Mouse (Mus musculus) adrenal gland, postnatal 25 days (tissue): Measurements from ENCODE around the gene Ntn1. TPM values are rescaled to one million over a fixed set of nuclear protein-coding genes. Genes with fewer than 3 reads are reported as not detected.
A peak's percentile ranks its signal among the peaks of the same experiment; 100 is the strongest.

Experiments
- DNase-seq: peaks from one replicate; pipeline ENCODE4 v3.0.0; 2021; ENCODE audit warnings: mixed read lengths
- long read RNA-seq: library from polyadenylated mRNA; stranded (forward); transcript quantifications from one replicate; pipeline ENCODE4 v2.0.0, GENCODE M21; 2021
- total RNA-seq: library from RNA; stranded (reverse); gene quantifications from 2 replicates; pipeline ENCODE4 v1.2.3, GENCODE M21; 2021

The Ntn1 gene
- 5.5 and 6.4 TPM in 2 replicates for total RNA-seq
- long read RNA-seq, partial matches to known transcripts, result 0 of 3 reads
- long read RNA-seq, other reads (novel, unspliced or antisense), result 3 of 3 reads

DNA sequence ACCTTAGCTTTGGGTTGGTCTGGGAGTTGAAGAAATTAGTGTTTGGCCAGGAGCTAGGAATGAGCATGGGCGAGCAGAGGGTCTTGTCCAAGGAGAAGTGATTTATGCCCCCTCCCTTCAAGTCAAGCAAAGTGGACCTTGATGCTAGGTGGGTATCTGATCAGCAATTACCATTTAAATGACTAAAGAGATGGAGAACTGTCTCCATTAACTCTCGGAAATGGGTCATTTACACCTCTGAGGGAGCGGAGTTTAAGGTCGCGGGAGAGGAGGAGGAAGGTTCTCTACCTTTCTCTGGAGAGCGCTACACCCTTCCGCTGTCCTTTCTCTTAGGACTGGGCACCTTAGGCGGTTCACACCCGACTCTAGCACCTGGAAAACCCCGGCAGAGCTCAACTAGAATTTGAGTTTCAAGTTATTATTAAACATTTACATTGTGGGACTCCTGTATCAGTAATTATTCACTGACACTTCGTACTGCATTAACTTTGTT is at the start of gene Ntn1:
TSS of gene Ntn1 (minus strand) at position 97 of the 493 bp plus-strand sequence.
- DNase-seq, result no peak

GRCm38 (mm10) chr11:68448356-68448755 is 47.7 kb upstream of the Ntn1 start:
- DNase-seq, result no peak

DNA sequence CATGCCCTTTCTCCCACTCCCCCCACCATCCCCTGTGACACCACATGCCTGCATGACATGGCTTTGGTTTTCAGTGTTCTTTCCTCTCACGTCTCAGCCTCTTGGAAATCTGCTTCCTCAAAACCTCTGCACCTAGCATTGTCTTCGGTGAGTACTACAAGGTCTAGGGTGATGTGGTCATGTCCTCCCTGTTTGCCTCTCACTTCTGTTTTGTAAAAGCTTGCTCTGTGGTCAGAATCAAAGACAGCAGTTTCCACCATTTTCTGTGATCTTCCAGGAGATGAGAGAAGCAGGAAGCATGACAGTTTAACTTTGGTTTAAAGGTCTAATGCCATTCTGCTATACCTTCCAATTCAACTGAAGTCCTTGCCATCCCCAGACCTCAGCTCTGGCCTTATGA is 46.6 kb upstream of the Ntn1 start:
- no peak for DNase-seq

DNA sequence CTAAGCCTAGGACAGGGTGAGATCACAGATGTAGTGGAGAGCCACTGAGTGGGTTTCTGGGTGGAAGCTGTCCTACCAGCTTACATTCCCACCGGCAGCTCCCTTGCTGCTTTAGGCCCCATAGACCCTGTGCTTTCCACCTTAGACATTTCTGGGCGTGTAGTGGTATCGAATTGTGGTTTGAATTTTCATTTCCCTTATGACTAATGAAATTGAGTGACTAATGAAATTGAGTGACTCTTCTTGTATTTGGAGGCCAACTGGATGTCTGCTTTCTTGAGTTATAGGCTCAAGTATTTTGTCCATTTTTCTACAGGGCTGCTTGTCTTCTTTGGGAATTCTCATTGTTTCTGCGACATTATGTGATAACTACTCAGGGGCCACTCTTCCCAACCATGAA is 45.9 kb upstream of the Ntn1 start:
- no peak for DNase-seq

DNA sequence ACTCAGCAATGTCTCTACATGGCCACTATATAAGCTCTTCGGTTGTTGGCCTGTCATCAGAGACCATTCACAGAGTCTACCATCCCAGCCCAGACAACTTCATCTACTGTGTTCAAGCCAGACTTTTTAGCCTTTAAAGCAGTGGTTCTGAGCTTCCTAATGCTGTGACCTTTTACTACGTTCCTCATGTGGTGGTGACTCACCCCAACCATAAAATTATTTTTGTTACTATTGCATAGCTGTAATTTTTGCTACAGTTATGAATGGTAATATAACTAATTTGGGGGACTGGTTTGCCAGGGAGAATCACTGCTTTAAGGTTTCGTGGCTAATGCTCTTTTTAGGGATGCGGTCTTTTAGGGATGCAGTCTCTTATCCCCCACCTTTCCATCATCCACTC is 45.3 kb upstream of the Ntn1 start:
- DNase-seq, result no peak

GRCm38 (mm10) chr11:68442983-68443638 is 42.5 kb upstream of the Ntn1 start:
- peak; percentile 22 for DNase-seq

GRCm38 (mm10) chr11:68442346-68442745 is 41.7 kb upstream of the Ntn1 start:
- DNase-seq, result no peak

GRCm38 (mm10) chr11:68440965-68441364 is 40.3 kb upstream of the Ntn1 start:
- no peak for DNase-seq

DNA sequence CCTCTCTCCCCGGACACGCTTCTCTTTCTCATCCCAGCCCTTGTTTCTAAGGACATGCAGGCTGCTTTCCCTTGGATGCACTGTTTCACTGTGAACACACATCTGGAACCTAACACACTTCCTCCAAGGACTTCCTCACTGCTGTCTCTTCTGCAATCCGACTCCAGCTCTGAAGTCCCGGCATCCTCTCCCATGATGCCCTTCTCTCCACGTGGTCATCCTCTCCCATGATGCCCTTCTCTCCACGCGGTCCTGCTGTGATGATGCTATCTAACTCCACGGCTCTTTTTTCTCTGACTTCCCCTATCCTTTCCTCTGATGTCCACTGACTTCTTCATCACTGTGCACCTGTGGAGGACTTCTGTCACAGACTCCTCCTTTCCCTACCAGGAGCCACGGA is 39.5 kb upstream of the Ntn1 start:
- no peak for DNase-seq

DNA sequence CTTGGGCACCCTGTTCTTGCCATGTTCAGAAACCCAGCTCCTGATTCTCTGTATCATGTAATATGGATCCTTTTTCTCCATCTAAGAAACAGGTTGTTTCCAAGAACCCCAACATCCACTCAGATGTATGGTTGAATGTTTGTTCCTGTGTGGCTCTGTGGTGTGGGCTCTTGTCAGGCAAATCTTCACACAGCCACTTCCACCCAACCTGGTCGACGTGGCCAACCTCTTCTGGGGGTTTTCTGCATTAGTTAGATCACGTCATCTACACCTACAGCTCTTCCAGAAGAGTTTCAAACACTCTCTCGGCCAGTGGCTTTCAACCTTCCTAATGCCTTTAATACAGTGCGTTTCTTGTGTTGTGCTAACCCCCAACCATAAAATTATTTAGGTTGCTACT is 35.8 kb upstream of the Ntn1 start:
- no peak for DNase-seq

GRCm38 (mm10) chr11:68435601-68436000 is 35.0 kb upstream of the Ntn1 start:
- DNase-seq, result no peak

DNA sequence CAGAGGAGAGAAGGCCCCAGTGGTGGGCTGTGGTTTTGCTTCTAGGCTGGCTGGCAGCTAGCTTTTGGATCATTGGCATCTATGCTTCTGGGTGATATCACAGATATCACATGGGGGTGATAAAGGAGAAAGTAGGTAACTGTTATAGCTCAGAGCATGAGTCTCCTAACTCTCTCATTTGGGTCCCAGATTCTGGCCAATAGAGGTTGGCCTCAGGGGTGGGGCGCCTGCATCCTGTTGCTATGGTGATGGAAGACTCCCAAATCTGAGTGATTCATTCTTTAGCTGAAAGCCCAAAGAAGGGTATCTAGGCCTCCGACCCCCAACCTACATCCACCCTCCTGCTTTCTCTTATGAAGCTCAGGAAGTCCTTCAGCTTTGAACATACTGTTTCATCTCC is 34.1 kb upstream of the Ntn1 start:
- no peak for DNase-seq

DNA sequence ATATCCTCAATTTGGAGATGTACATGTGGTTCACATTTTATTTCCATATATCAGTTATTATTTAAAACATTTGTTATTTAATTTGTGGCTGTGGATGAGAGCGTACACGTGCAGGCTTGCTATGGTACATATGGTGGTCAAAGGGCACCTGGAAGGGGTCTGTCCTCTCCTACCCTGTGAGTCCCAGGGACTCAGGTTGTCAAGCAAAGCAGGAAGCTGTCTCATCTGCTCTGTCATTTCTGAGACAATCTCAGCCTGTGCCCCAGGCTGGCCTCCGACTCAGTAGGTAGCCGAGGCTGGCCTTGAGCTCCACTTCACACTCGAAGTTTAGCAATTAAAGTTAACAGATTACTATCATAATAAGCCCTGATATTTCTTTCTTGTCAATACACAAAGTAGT is 32.9 kb upstream of the Ntn1 start:
- DNase-seq, result no peak

- no peak for DNase-seq
Measured at GRCm38 (mm10) chr11:68432361-68433021, 31.9 kb upstream of the Ntn1 start.

DNA sequence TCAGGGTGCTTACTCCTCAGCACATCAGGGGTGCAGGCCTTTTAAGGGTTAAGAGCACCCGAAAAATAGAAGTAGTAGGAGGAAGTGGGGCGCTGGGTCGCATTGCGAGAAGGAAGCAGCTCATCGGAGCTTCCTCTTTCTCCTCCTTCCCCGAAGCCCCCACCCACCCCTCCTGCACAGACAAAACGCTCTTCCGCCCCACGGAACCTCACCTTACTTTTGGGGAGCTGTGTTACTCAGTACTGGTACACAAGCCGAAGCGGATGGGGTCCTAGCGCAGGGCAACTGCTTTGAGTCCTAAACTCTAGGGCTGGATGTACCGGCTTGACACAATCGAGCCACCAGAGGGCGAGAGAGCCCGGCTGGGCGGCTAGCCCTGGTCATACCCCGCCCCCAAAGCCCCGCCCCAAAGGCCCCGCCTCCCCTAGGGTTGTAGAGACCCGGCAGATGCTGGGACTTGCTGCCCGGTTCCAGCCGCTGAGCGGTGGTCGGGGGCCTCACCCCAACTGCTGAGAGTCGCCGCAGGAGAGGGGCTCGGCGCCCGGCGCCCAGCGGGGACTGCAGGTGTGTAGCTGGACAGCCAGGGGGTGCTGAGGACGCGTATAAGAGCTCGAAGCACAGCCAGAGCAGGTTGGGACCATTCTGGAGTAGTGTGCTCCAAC is 31.2 kb upstream of the Ntn1 start, which contains the start of gene Pik3r5:
TSS of gene Pik3r5 (plus strand) at position 423 of the 662 bp plus-strand sequence.
- DNase-seq, result peak; percentile 81

DNA sequence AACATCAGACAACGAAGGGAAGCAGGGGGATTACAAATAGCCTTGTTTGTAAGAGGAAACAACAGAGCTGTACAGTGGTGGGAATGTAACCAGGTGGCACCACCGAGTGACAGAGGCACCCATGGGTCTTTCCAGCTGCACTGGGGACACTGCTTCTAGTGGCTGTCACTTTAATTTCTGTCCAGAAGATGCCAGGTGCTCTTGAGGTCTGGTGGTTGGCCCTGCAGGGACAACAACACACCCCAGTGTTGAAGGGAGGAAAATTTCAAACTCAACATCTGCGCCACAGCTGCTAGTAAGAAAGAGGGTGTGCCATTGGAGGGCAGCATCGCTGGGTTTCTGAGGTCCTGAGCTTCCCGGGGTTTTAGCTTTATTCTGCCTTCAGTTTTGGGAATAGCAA is 30.0 kb upstream of the Ntn1 start:
- DNase-seq, result no peak

DNA sequence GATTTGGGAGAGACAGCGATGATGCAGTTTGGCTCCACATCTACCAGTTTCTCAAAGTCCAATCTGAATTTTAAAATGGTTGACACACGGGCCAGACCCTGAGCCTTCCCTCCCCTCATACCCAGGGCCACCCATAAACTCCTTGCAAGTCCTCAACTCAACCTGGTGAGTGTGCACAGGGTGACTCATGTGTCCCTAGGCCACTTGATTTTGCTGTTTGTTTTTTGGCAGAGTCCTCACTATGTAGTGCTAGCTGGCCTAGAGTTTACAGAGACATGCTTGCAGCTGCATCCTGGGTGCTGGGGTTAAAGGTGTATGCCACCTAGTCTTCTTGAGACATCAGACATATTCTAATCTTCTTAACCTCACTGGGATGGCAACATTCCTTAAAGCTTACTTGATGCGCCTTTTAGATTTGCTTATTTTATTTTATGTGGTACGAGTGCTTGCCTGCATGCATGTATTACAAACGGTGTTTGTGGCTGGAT is 26.5 kb upstream of the Ntn1 start:
- no peak for DNase-seq

- DNase-seq, result no peak
Measured at GRCm38 (mm10) chr11:68425492-68426315, 25.1 kb upstream of the Ntn1 start.

- DNase-seq, result peak; percentile 37
Measured at GRCm38 (mm10) chr11:68417831-68418230, 17.2 kb upstream of the Ntn1 start.

DNA sequence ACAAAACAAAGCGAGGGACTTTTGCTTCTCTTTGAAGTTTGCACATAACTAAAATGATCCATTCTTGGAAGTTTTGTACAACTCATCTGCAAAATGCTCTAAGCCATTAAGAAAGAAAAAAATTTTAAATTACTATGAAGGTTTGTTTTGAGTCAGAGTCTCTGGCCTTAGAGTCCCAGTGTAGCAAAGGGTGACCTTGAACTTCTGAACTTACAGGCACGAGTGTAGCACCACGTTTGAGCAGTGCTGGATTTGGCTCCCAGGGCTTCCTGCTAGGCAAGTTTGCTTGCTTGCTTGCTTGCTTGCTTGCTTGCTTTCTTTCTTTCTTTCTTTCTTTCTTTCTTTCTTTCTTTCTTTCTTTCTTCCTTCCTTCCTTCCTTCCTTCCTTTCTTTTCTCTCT is 16.4 kb upstream of the Ntn1 start:
- no peak for DNase-seq

DNA sequence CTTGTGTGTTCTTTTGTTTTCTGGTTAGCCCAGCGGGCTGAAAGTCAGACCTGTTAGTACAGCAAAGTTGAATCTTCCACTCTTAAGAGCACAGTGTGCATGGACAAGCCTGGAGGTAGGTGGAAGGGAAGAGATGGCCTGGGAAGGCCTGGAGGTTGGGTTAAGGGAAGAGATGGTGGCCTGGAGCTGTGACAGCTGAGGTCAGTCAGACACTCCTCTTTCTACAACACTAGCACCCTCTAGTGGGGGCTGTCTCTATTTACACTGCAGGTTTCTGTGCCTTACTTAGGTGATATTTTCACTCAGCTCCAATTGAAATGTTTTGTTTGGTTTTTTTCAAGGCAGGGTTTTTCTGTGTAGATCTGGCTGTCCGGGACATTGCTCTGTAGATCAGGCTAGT is 7.5 kb upstream of the Ntn1 start:
- DNase-seq, result peak; percentile 57

GRCm38 (mm10) chr11:68407266-68407926 is 6.8 kb upstream of the Ntn1 start:
- no peak for DNase-seq
